Mouse (Mus musculus) kidney, adult 2 months (tissue): ENCODE measurements around the gene Madd. TPM values are rescaled to one million over a fixed set of nuclear protein-coding genes. Genes with fewer than 3 reads are reported as not detected.

Experiments used
- DNase-seq: peaks from one replicate; pipeline ENCODE4 v3.0.0; 2021
- H3K27ac ChIP-seq: fragments of 200-500 bp; 2 replicates; pipeline ENCODE4 v1.5.1; 2012; ENCODE audit warnings: low read depth, low read length, control low read depth, inconsistent platforms; ENCODE audit not compliant: insufficient read depth
- H3K27me3 ChIP-seq: fragments of 200-500 bp; replicated peaks from 2 replicates; pipeline ENCODE4 v1.6.1; 2012; ENCODE audit warnings: mild to moderate bottlenecking, moderate library complexity, low read length, inconsistent platforms; ENCODE audit not compliant: control insufficient read depth, insufficient read depth
- H3K36me3 ChIP-seq: fragments of 200-500 bp; 2 replicates; pipeline ENCODE4 v1.6.1; 2012; ENCODE audit warnings: mild to moderate bottlenecking, moderate library complexity, low read length, inconsistent platforms; ENCODE audit not compliant: control insufficient read depth, insufficient read depth
- H3K4me1 ChIP-seq: fragments of 200-500 bp; 2 replicates; pipeline ENCODE4 v1.6.1; 2011; ENCODE audit warnings: low read length; ENCODE audit not compliant: control insufficient read depth, insufficient read depth
- H3K4me3 ChIP-seq: fragments of 200-500 bp; 2 replicates; pipeline ENCODE4 v1.5.1; 2011; ENCODE audit warnings: mild to moderate bottlenecking, low read depth, low read length, control low read depth; ENCODE audit not compliant: insufficient read depth
- CTCF ChIP-seq: fragments of 200-500 bp; conservative IDR thresholded peaks from 2 replicates; pipeline ENCODE4 v1.5.1; 2011; ENCODE audit warnings: low read depth, mild to moderate bottlenecking, control low read depth, low read length, moderate library complexity, mixed read lengths; ENCODE audit not compliant: insufficient read depth, insufficient read length
- POLR2A ChIP-seq: fragments of 200-500 bp; IDR thresholded peaks from one replicate; pipeline ENCODE4 v1.6.1; 2011; ENCODE audit warnings: low read depth, low read length, control low read depth
- WGBS: fragments of 180-500 bp; shearing (Covaris S2); methylation state at CpG from one replicate; pipeline ENCODE4 v1.1.7; 2018; 5-methylcytosine and 5-hydroxymethylcytosine counted together
- polyA plus RNA-seq: library from polyadenylated mRNA; depleted of rRNA; stranded (reverse); fragments of >200 nt; gene quantifications from 2 replicates; pipeline ENCODE4 v1.2.3, GENCODE M21; 2012

Gene Madd
- polyA plus RNA-seq, 1 experiment = 14.7 TPM

DNA sequence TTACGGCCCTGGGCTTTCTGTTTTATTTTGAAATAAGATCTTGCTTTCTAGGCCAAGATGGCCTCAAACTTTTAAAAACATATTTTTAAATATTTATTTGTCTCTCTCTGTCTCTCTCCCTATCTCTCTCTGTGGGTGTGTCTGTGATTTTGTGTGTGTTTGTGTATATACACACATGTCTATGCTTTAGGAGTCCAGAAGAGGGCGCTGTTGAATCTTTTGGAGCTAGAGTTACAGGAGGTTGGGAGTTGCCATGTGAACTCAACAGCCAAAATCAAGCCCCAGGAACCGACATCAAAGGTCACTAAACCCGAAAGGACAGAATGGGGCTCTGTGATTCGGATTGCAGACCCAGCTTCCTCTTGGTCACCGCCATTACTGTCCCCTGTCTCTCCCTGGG is 73.2 kb downstream of the Madd start:
- DNase-seq = no peak
- no peak overlapping the region for H3K4me3 ChIP-seq
- H3K27me3 ChIP-seq = no peaks in the 10 kb centered on the region
- H3K27ac ChIP-seq = no peak overlapping the region
- no peaks in the 10 kb centered on the region for H3K4me1 ChIP-seq
- WGBS = 77% methylated on average over 6 of the region's 6 CpGs
- no peak for TF ChIP-seq POLR2A
- TF ChIP-seq CTCF = no peak
- H3K36me3 ChIP-seq = no peaks in the 10 kb centered on the region

DNA sequence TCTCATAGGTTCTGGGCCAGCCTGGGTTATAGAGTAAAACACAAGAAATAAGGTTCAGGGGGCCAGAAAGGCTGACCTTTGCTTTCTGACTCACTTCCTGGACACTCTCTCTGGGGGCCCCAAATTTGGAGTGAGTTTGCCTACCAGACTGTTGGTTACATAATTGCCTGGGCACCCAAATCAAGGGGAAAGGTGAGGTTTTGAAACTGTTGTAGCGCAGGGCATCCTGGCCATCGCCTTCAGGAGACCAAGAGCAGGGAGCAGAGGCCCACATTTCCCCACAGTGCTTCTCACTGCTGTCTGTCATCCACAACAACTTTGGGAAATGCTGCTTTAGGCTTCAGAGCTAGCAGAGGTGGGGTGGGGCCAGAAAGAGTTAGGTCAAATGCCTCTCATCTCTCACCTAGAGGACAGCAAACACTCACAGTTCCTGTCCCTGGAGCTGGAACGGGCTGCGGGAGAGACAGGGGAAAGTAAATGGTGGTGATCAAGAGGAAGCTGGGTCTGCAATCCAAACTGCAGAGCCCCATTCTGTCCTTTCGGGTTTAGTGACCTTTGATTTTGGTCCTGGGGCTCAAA is 73.7 kb downstream of the Madd start:
- 90% methylated on average over 5 of the region's 5 CpGs for WGBS
- Histone ChIP-seq H3K36me3 (no peaks in the 10 kb centered on the region), H3K4me3 (no peak overlapping the region), H3K27me3 (no peaks in the 10 kb centered on the region), H3K27ac (no peak overlapping the region), H3K4me1 (no peaks in the 10 kb centered on the region)
- no peak for DNase-seq
- TF ChIP-seq POLR2A (no peak), CTCF (no peak)

DNA sequence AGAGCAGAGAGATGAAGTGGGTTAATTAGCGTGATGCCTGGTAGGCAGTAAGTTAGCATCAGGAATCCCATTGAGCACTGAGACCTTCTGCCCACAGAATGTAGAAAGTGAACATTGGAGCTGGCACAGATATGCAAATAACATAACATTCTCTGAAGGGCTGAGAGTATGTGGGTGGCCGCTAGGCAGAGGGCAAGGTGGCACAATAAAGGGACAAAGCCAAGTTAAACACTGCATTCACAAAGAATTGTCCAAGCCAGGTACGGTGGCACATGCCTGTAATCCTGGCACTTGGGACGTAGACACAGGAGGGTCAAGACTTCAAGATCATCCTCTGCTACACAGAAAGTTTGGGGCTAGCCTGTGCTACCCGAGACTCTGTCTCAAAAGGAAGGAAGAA is 74.4 kb downstream of the Madd start:
- Histone ChIP-seq H3K36me3 (no peaks in the 10 kb centered on the region), H3K4me3 (no peak overlapping the region), H3K27me3 (no peaks in the 10 kb centered on the region), H3K4me1 (no peaks in the 10 kb centered on the region), H3K27ac (no peak overlapping the region)
- no peak for DNase-seq
- no peak for TF ChIP-seq CTCF
- no peak for TF ChIP-seq POLR2A
- WGBS = 73% methylated on average over 5 of the region's 5 CpGs

DNA sequence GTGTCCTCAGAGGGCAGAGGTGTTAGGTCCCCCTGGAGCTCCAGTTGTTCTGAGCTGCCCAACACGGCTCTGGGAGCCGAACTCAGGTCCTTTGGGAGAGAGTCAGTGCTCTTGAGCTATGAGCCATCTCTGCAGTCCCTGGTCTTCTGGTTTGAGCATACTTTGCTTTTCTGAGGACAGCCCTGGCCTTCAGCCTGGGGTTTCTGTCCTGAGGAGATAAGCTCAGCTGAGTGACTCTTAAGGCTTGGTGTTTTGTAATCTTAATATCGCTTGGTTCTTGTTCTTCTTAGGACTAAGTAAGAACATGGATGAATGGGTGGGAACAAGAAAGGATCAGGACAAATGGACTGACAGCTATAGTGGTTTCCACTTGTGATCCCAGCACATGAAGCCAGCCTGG is 75.5 kb downstream of the Madd start:
- Histone ChIP-seq H3K27me3 (no peaks in the 10 kb centered on the region), H3K4me1 (no peaks in the 10 kb centered on the region), H3K27ac (peak overlapping the region; percentile 2; the same call in 1 of the 2 replicates), H3K36me3 (no peaks in the 10 kb centered on the region), H3K4me3 (no peak overlapping the region)
- no peak for DNase-seq
- WGBS = 84% methylated on average over 3 of the region's 3 CpGs
- TF ChIP-seq CTCF (no peak), POLR2A (no peak)

DNA sequence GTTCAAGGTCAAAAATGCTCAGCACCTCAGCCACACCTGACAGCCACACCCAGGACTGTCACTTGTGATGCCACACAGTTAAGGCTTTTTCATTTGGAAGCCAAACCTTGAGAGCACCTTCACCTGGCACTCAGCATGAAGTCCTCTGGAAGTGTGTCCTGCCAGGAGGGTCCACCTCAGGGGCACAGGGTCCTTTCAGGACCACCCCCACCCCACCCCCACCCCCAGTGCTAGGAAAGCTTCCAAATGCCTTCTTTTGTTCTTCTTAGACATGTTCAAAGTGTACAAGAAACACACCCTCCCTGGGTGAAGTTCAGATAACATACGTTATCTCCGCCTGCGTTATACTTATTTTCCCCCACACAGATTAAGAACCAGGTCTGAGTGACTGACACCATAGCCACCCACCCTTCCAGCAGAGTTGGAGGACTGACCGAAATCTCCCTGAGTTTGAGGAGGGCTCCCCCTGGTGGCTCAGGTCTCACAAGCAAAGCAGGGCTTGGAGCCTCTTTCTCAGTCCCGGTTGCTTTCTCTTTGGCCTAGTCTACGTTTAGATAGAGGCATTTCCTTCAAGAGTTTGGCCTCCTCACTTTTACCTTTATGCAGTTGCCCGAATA is 82.4 kb downstream of the Madd start:
- no peaks in the 10 kb centered on the region for H3K4me1 ChIP-seq
- peak; percentile 91 for DNase-seq
- H3K36me3 ChIP-seq = no peaks in the 10 kb centered on the region
- no peaks in the 10 kb centered on the region for H3K27me3 ChIP-seq
- 5% methylated on average over 7 of the region's 7 CpGs for WGBS
- peak; percentile 96 for TF ChIP-seq CTCF
- TF ChIP-seq POLR2A = no peak
- no peak overlapping the region for H3K27ac ChIP-seq
- H3K4me3 ChIP-seq = no peak overlapping the region

DNA sequence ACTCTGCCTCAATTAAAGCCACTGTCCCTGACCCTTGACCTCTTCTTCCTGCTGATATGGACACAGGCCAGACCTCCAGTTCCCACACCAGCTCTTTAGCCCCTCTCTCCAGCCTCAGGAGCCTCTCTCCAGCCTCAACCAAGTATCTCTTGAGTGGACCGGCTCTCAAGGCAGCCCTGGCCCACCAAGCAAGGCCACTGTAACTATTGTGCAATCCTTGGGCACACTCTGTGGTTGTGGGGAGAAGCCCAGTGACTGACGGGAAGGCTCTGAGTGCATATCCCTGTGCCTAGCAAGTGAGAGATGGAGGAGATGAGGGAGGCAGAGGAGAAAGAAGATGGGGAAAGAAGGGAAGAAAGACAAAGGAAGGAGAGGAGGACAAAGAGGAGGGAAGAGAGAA is 85.5 kb downstream of the Madd start:
- Histone ChIP-seq H3K36me3 (no peaks in the 10 kb centered on the region), H3K4me3 (no peak overlapping the region), H3K4me1 (no peaks in the 10 kb centered on the region), H3K27me3 (no peaks in the 10 kb centered on the region), H3K27ac (no peak overlapping the region)
- DNase-seq = no peak
- 83% methylated on average over 2 of the region's 2 CpGs for WGBS
- no peak for TF ChIP-seq POLR2A
- no peak for TF ChIP-seq CTCF

DNA sequence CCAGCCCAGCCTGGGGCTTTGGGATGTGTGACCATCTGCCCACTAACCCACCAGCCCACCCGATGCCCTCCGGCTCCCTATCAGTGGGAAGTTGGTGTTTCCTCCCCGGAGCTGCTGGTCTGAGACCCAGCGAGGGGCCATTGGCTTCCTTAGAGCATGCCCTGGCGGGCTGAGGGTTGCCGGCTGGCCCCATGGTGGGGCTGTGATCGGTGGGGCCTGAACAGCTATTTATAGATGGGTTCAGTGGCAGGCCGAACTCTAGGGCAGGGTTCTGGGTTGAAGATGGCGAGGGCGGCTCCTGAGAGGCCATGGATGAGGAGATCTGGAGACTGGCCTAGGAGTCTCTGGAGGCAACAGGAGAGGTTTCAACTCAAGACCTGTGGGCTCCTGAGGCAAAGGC is 86.6 kb downstream of the Madd start:
- WGBS = 79% methylated on average over 10 of the region's 10 CpGs

More for the DNA sequence above, 86.6 kb downstream of the Madd start:
- Histone ChIP-seq H3K4me1 (no peaks in the 10 kb centered on the region), H3K27ac (no peak overlapping the region), H3K36me3 (no peaks in the 10 kb centered on the region), H3K4me3 (peak overlapping the region; percentile 19; the same call in 1 of the 2 replicates), H3K27me3 (no peaks in the 10 kb centered on the region)
- TF ChIP-seq CTCF (no peak), POLR2A (no peak)
- no peak for DNase-seq
